In the genomic region with DNA sequence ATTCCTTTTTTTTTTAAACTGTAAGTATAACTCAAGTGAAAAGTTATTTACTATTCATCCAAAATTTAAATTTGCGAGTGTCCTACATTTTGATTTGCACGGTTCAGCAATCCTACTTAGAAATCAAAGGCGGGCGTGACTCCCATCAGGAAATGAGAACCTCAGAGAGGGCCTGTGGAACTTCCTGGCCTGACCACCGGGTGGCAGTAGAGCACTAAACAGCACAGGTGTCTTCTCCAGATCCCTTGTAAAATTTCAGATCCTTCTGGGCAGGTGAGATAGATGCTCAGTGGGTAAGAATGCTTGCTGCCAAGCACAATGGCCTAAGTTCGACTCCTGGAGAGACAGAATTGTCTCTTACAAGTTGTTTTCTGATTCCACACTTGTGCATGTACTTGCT, we compare ENCODE assay signal across 9 mouse cellular contexts. TPM values are rescaled to one million over a fixed set of nuclear protein-coding genes. Genes with fewer than 3 reads are reported as not detected.
DNase-seq lines count a peak whose midpoint lies in the region; ATAC-seq lines count a peak whose summit lies in the region.
"Had no signal": no experiment of that assay in that cellular context is flagged by ENCODE, and none has a peak within 500 bp of the region (broad histone marks: within the 10 kb centered on the region; RNA-seq: fewer than 3 reads in every experiment).

No protein-coding gene starts in this region.

- no peaks in the 10 kb centered on the region for H3K36me3 ChIP-seq in forebrain, embryonic 12.5 days (replicated peaks)
- H3K36me3 ChIP-seq: lung, embryonic 15.5 days had no signal

- no peak overlapping the region for H3K4me2 ChIP-seq in forebrain, embryonic 12.5 days
- H3K4me2 ChIP-seq: lung, embryonic 15.5 days had no signal

- H3K4me3 ChIP-seq in forebrain, embryonic 12.5 days (replicated peaks) = no peak overlapping the region
- H3K4me3 ChIP-seq: lung, embryonic 15.5 days had no signal

- peak; percentile 71; the same call in 1 of the 2 replicates for ATAC-seq in forebrain, embryonic 12.5 days (ENCODE audit: low FRiP score)

- DNase-seq in Muller cell, postnatal 12 days (ENCODE audit: inconsistent ontology term) = peak; percentile 78
- DNase-seq in c-Kit-positive CD71-positive TER-119-negative erythroid progenitor cells, embryonic 14.5 days (ENCODE audit: low read depth) = peak; percentile 58
- peak; percentile 93 for DNase-seq in heart, postnatal 4 days
- DNase-seq in layer of hippocampus, adult 9-10 months (ENCODE audit: low spot score) = peak; percentile 92
- DNase-seq in lung, postnatal 25 days (ENCODE audit: low spot score) = peak; percentile 85
- DNase-seq in right cerebral cortex, postnatal 10 days (ENCODE audit: low spot score in 2 of 2) = peak; percentile 81 to 91
- peak; percentile 84 for DNase-seq in urinary bladder, postnatal 14 days (ENCODE audit: low spot score)

- no peak overlapping the region for H3K9ac ChIP-seq in forebrain, embryonic 12.5 days
- H3K9ac ChIP-seq: lung, embryonic 15.5 days had no signal

- H3K27ac ChIP-seq in forebrain, embryonic 12.5 days = no peak overlapping the region
- H3K27ac ChIP-seq: lung, embryonic 15.5 days had no signal

- no peaks in the 10 kb centered on the region for H3K4me1 ChIP-seq in forebrain, embryonic 12.5 days

- 19% methylated on average over 6 of the region's 6 CpGs for WGBS in forebrain, embryonic 12.5 days

- H3K27me3 ChIP-seq in forebrain, embryonic 12.5 days = no peaks in the 10 kb centered on the region
- H3K27me3 ChIP-seq: lung, embryonic 15.5 days had no signal

- H3K9me3 ChIP-seq in forebrain, embryonic 12.5 days = no peaks in the 10 kb centered on the region
- H3K9me3 ChIP-seq: lung, embryonic 15.5 days had no signal

RNA-seq across cellular contexts. Expression of gene Spty2d1, which starts 15.3 kb away (rescaled TPM):
- polyA plus RNA-seq in forebrain, embryonic 12.5 days (2016; fragmentation: Nextera tagmentation; extraction: Ambion mirVana) = 12.3 and 13.5 TPM in 2 replicates
- total RNA-seq in heart, postnatal 4 days (2021) = 10 to 100 TPM; 15.1 to 15.7 TPM

RNA-seq across cellular contexts. Expression of gene Tmem86a, which starts 26.9 kb away (rescaled TPM):
- 13.9 and 15.2 TPM in 2 replicates for polyA plus RNA-seq in forebrain, embryonic 12.5 days (2016; fragmentation: Nextera tagmentation; extraction: Ambion mirVana)
- 10 to 100 TPM; 16.9 to 23.8 TPM for total RNA-seq in heart, postnatal 4 days (2021)

RNA-seq across cellular contexts. Expression of gene Gm9999, which starts 40.1 kb away (rescaled TPM):
- polyA plus RNA-seq in forebrain, embryonic 12.5 days (2016; fragmentation: Nextera tagmentation; extraction: Ambion mirVana) = not detected in 2 replicates
- total RNA-seq in heart, postnatal 4 days (2021) = not detected
- polyA plus RNA-seq: lung, embryonic 15.5 days had no signal
